Mouse (Mus musculus) ES-E14 (cell line): ENCODE results near the gene Fam168b. TPM values are rescaled to one million over a fixed set of nuclear protein-coding genes. Genes with fewer than 3 reads are reported as not detected.

Source experiments
- DNase-seq: peaks from one replicate; pipeline ENCODE4 v3.0.0-alpha.2; 2013; ENCODE audit warnings: low read depth, low spot score
- H3K27ac ChIP-seq: 2 replicates; pipeline ENCODE4 v1.5.1; 2012; ENCODE audit warnings: low read depth, mild to moderate bottlenecking, low read length, moderate library complexity, mixed read lengths; ENCODE audit not compliant: poor library complexity, insufficient read depth, severe bottlenecking
- H3K36me3 ChIP-seq: 2 replicates; pipeline ENCODE4 v1.6.1; 2012; ENCODE audit warnings: mild to moderate bottlenecking, low read length, moderate library complexity, mixed read lengths; ENCODE audit not compliant: control insufficient read depth, poor library complexity, insufficient read depth, severe bottlenecking
- H3K4me1 ChIP-seq, 2 experiments: fragments of 150-350 bp in 1 of 2; sonication (generic) in 1 of 2; 2 replicates each; pipeline ENCODE4 v1.6.1; 2012; ENCODE audit warnings: low read length in 2 of 2, mild to moderate bottlenecking in 1 of 2, mixed read lengths in 1 of 2; ENCODE audit not compliant: control insufficient read depth in 2 of 2, insufficient read depth in 2 of 2, poor library complexity in 1 of 2
- H3K4me3 ChIP-seq, 2 experiments: fragments of 150-350 bp in 1 of 2; sonication (generic) in 1 of 2; 2 replicates each; pipeline ENCODE4 v1.5.1; 2012; ENCODE audit warnings: low read length in 2 of 2, low read depth in 1 of 2, mild to moderate bottlenecking in 1 of 2, mixed read lengths in 1 of 2; ENCODE audit not compliant: insufficient read depth in 1 of 2, poor library complexity in 1 of 2, severe bottlenecking in 1 of 2
- H3K9ac ChIP-seq: 2 replicates; pipeline ENCODE4 v1.6.1; 2012; ENCODE audit warnings: low read depth, mild to moderate bottlenecking, low read length, mixed read lengths; ENCODE audit not compliant: poor library complexity, insufficient read depth, severe bottlenecking
- H3K9me3 ChIP-seq: fragments of 150-350 bp; sonication (generic); 2 replicates; pipeline ENCODE4 v1.6.1; 2012; ENCODE audit warnings: low read depth, mild to moderate bottlenecking, low read length; ENCODE audit not compliant: control insufficient read depth, insufficient read depth
- CHD2 ChIP-seq: IDR thresholded peaks from 2 replicates; pipeline ENCODE4 v1.6.1; 2014; ENCODE audit warnings: mild to moderate bottlenecking, low read depth, low read length, inconsistent platforms
- HCFC1 ChIP-seq: IDR thresholded peaks from 2 replicates; pipeline ENCODE4 v1.6.1; 2012; ENCODE audit warnings: low read length, inconsistent platforms, borderline replicate concordance; ENCODE audit not compliant: insufficient read depth
- MAFK ChIP-seq: IDR thresholded peaks from 2 replicates; pipeline ENCODE4 v1.6.1; 2014; ENCODE audit warnings: mild to moderate bottlenecking, low read depth, low read length, inconsistent platforms; ENCODE audit not compliant: insufficient read depth
- ZC3H11A ChIP-seq: IDR thresholded peaks from 2 replicates; pipeline ENCODE4 v1.6.1; 2012; ENCODE audit warnings: low read depth, mild to moderate bottlenecking, inconsistent platforms, low read length, borderline replicate concordance
- ZNF384 ChIP-seq: IDR thresholded peaks from 2 replicates; pipeline ENCODE4 v1.6.1; 2012; ENCODE audit warnings: low read depth, low read length, inconsistent platforms
- in situ Hi-C, 2 experiments: fragments of 600-800 bp; cut with MboI; formaldehyde crosslinking; loops; one replicate each; pipeline ENCODE4 v1.15.1; 2025; ENCODE audit warnings: low sequenced_read_pairs in 2 of 2, inconsistent platforms in 1 of 2; ENCODE audit not compliant: unreplicated experiment in 2 of 2
- total RNA-seq: library from RNA; depleted of rRNA; stranded (reverse); fragments of 300-350 nt; gene quantifications from 2 replicates; pipeline ENCODE4 v1.2.3, GENCODE M21; 2012

Fam168b gene
- total RNA-seq, 1 experiment: 36.1 TPM

- H3K4me1 ChIP-seq: no peaks in the 10 kb centered on the region
- no peaks in the 10 kb centered on the region for H3K9me3 ChIP-seq
- TF ChIP-seq HCFC1 (no peak), ZNF384 (no peak), CHD2 (no peak), MAFK (no peak), ZC3H11A (no peak)
- peaks cover 23% of the 10 kb centered on the region for H3K36me3 ChIP-seq
- no peak overlapping the region for H3K4me3 ChIP-seq
- H3K27ac ChIP-seq: no peak overlapping the region
- in situ Hi-C loops: no loop called here
- H3K9ac ChIP-seq: no peak overlapping the region
- DNase-seq: no peak
These were observed 11.9 kb downstream of the Fam168b start for GRCm38 (mm10) chr1:34830934-34831333.

- no peak overlapping the region for H3K27ac ChIP-seq
- H3K9me3 ChIP-seq: no peaks in the 10 kb centered on the region
- H3K4me1 ChIP-seq: no peaks in the 10 kb centered on the region
- in situ Hi-C loops: no loop called here
- no peak for DNase-seq
- TF ChIP-seq HCFC1 (no peak), ZC3H11A (no peak), ZNF384 (no peak), CHD2 (no peak), MAFK (no peak)
- no peak overlapping the region for H3K9ac ChIP-seq
- no peak overlapping the region for H3K4me3 ChIP-seq
- peaks cover 20% of the 10 kb centered on the region for H3K36me3 ChIP-seq
These were observed 14.2 kb downstream of the Fam168b start for GRCm38 (mm10) chr1:34828528-34829294.

- H3K9me3 ChIP-seq: no peaks in the 10 kb centered on the region
- TF ChIP-seq MAFK (no peak), CHD2 (no peak), HCFC1 (no peak), ZNF384 (no peak), ZC3H11A (no peak)
- H3K27ac ChIP-seq: no peak overlapping the region
- no peak for DNase-seq
- no peaks in the 10 kb centered on the region for H3K4me1 ChIP-seq
- H3K4me3 ChIP-seq: no peak overlapping the region
- peaks cover 22% of the 10 kb centered on the region for H3K36me3 ChIP-seq
- no peak overlapping the region for H3K9ac ChIP-seq
- in situ Hi-C loops: no loop called here
These were observed 15.0 kb downstream of the Fam168b start for GRCm38 (mm10) chr1:34827900-34828299.

- H3K4me3 ChIP-seq: no peak overlapping the region
- no peaks in the 10 kb centered on the region for H3K9me3 ChIP-seq
- H3K27ac ChIP-seq: no peak overlapping the region
- H3K36me3 ChIP-seq: peaks cover 18% of the 10 kb centered on the region
- H3K9ac ChIP-seq: no peak overlapping the region
- in situ Hi-C loops: no loop called here
- TF ChIP-seq HCFC1 (no peak), CHD2 (no peak), ZNF384 (no peak), MAFK (no peak), ZC3H11A (no peak)
- 0 out of 4 replicates have a peak, but pooled peaks cover 0 to 1% of the 10 kb centered on the region in 2 experiments for H3K4me1 ChIP-seq
- DNase-seq: no peak
These were observed 17.0 kb downstream of the Fam168b start for GRCm38 (mm10) chr1:34825909-34826308.
